Mouse (Mus musculus): Measurements from ENCODE around the gene Zfp655. TPM values are rescaled to one million over a fixed set of nuclear protein-coding genes. Genes with fewer than 3 reads are reported as not detected.
"Not testable (repeated sequence)": the region's sequence is repeated elsewhere in the genome, so short reads cannot be mapped to it uniquely, and the experiment has no call there.

Gene Zfp655
- total RNA-seq, 2 experiments from 2014 or later = 24.8 to 27.9 TPM

- DNase-seq (ENCODE audit: extremely low spot score in 1 of 2, low spot score in 2 of 2) = no peak
- intact Hi-C loops (cut with DNase I) = no loop called here
These were observed 13.3 kb upstream of the Zfp655 start for GRCm38 (mm10) chr5:145218206-145218605.

- intact Hi-C loops (cut with DNase I) = no loop called here
- no peak for DNase-seq (ENCODE audit: extremely low spot score in 1 of 2, low spot score in 2 of 2)
These were observed 12.8 kb upstream of the Zfp655 start for GRCm38 (mm10) chr5:145218671-145219070.

GRCm38 (mm10) chr5:145219981-145220380, 11.5 kb upstream of the Zfp655 start:
- DNase-seq (ENCODE audit: extremely low spot score in 1 of 2, low spot score in 2 of 2) = no peak
- intact Hi-C loops (cut with DNase I) = no loop called here

- no peak for DNase-seq (ENCODE audit: extremely low spot score in 1 of 2, low spot score in 2 of 2)
- intact Hi-C loops (cut with DNase I) = no loop called here
These were observed 8.7 kb upstream of the Zfp655 start for GRCm38 (mm10) chr5:145222840-145223239.

DNA sequence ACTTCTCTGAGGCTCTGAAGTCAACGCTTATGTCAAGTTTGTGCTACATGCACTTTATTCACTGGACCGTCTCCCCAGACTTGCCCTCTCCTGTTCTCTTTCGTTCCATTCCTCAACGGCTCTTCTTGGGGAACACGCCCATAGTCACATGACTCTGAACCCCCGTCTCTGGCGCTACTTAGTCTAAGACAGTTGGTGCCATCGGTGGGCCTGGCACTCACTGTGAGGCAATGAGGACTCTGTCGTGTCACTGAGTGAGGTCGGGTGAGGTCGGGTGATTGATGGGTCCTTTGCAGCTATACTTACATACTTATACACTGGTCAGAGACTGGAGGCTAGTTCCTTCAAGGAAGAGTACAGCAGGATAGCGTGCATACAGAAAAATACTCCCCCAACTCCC, 8.1 kb upstream of the Zfp655 start:
- DNase-seq (ENCODE audit: extremely low spot score in 1 of 2, low spot score in 2 of 2) = no peak
- intact Hi-C loops (cut with DNase I) = no loop called here

DNA sequence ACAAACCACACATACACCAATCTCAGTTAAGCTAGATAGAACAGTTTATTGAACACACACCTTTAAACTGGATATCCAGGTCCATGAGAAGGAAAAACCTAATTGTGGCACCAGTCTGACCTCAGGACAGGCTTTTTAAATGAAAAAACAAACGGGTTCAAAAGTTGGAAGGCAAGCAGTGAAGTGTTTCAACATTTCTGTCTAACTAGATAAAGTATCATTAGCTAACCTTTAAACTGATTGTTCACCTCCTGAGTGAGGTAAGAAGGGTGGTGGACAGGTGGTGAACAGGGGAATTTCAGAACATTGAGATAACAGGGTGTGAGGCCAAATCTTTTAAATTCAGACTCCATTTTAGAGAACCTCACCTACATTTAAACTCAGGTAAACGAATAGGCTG, 5.1 kb upstream of the Zfp655 start:
- intact Hi-C loops (cut with DNase I) = no loop called here
- DNase-seq (ENCODE audit: extremely low spot score in 1 of 2, low spot score in 2 of 2) = no peak

GRCm38 (mm10) chr5:145229283-145229682, 2.2 kb upstream of the Zfp655 start:
- intact Hi-C loops (cut with DNase I); DNase-seq (ENCODE audit: extremely low spot score in 1 of 2, low spot score in 2 of 2): not testable (repeated sequence)

GRCm38 (mm10) chr5:145230641-145231040, 874 bp upstream of the Zfp655 start:
- DNase-seq (ENCODE audit: extremely low spot score in 1 of 2, low spot score in 2 of 2) = no peak
- intact Hi-C loops (cut with DNase I) = no loop called here

DNA sequence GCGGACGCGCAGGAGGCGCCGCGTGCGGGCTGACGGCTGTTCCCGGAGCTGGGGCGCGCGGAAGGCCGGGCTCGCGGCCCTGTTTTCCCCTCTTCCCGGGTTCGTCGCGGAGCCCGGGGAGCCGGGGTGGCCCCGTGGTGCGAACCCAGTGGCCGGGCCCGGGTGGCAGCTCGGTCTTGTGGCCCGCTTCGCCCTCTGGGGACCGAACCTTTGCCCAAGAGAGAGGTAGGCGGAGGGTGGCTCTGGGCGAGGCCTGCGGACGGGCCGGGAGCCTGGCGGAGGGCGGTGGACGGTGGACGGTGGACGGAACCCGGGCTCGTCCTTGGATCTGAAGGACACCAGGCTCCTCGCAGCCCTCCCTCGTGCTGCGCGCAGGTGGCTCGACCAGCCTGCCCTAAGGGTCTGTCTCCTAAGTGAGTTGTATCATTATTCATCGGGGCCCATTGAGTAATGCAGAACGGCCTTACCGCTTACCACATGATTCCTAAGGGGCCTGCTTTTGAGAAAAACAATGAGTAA, 437 bp downstream of the Zfp655 start:
- intact Hi-C loops (cut with DNase I) = no loop called here
- DNase-seq (ENCODE audit: extremely low spot score in 1 of 2, low spot score in 2 of 2) = peak; percentile 7 to 59

- no peak for DNase-seq (ENCODE audit: extremely low spot score in 1 of 2, low spot score in 2 of 2)
- intact Hi-C loops (cut with DNase I) = loop anchor here (5.0 kb wide), 1 partner anchor 48 kb away; the partner anchor contains the start of gene Zscan25
These were observed 3.1 kb downstream of the Zfp655 start for GRCm38 (mm10) chr5:145234636-145235035.

- no peak for DNase-seq (ENCODE audit: extremely low spot score in 1 of 2, low spot score in 2 of 2)
- intact Hi-C loops (cut with DNase I) = no loop called here
These were observed 18.0 kb downstream of the Zfp655 start for GRCm38 (mm10) chr5:145249520-145249919.

DNA sequence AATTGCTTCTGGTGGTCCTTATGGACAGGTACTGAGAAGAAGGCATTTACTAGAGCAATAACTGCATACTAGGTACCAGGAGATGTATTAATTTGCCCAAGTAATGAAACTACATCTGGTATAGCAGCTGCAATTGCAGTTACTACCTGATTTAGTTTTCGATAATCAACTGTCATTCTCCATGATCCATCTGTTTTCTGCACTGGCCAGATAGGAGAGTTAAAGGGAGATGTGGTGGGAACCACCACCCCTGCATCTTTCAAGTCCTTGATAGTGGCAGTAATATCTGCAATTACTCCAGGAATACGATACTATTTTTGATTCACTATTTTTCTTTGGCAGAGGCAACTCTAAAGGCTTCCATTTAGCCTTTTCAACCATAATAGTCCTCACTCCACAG, 42.1 kb downstream of the Zfp655 start:
- intact Hi-C loops (cut with DNase I) = not testable (repeated sequence)

GRCm38 (mm10) chr5:145279948-145280347, 48.4 kb downstream of the Zfp655 start:
- intact Hi-C loops (cut with DNase I) = loop anchor here (5.0 kb wide), 1 partner anchor 43 kb away; no protein-coding TSS in a partner anchor
- DNase-seq (ENCODE audit: extremely low spot score in 1 of 2, low spot score in 2 of 2) = no peak

More for the DNA sequence above, 42.1 kb downstream of the Zfp655 start:
- not testable (repeated sequence) for DNase-seq (ENCODE audit: extremely low spot score in 1 of 2, low spot score in 2 of 2)

DNA sequence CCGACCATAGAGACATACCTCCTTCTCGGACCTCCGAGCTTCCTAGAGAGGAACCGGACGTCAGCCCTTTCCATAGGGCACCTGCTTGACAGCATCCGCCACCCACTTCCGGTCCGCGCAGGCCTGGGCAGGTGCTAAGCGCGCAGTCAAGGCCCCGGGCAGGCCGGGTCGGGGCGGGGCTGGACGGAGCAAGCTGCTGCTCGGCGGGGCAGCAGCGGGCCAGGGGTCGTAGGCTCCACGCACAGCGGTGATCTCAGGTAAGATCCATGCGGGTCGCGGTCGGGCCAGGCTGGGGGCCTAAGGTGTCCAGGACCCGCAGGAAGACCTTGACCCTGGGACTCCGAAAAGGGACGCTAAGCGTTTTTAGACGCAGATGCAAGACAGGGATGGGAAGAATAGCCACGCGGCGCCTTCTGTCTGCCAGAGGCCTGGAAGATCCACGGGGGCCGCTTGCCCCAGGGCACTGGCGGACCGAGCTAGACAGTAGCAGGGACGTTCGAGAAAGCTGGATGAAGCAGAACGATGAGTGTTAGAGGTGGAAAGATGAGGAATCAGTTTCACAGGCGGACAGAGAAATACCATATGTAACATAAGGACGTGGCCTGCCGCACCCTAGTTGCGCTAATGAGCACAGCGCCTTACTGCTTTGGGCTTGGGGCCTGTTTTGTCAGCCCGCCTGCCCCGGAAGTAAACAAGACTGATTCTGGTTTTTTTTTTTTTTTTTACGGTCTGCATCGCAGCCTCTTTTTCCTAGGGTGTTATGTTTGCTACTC, 49.0 kb downstream of the Zfp655 start, which contains the start of gene Zscan25:
Gene Zscan25 (plus strand): TSS at position 130 of the 773 bp plus-strand sequence.
- peak; percentile 88 to 95 for DNase-seq (ENCODE audit: extremely low spot score in 1 of 2, low spot score in 2 of 2)
- intact Hi-C loops (cut with DNase I) = loop anchor here (5.0 kb wide), 1 partner anchor 43 kb away; no protein-coding TSS in a partner anchor

DNA sequence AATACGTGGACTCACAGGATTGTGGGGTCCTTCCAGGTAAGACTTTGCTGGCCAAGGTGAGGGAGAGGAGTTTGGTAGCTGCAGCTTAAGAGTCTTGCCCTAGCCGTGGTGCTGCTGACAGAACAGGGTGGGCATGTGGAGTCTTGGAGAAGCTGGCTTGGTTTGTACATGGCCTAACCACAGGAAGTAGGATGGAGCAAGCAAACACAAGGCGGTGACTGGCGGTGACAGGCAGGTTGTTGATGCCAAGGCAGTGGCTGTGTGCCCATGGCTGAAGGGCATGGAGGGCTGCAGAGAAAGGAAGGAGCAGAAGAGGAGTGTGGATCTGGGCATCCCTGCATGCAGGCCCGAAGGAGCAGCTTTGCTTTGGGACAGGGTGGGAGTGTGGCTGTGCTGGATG, 56.9 kb downstream of the Zfp655 start:
- DNase-seq (ENCODE audit: extremely low spot score in 1 of 2, low spot score in 2 of 2) = no peak
- intact Hi-C loops (cut with DNase I) = no loop called here

GRCm38 (mm10) chr5:145290697-145291096, 59.2 kb downstream of the Zfp655 start:
- intact Hi-C loops (cut with DNase I) = no loop called here

GRCm38 (mm10) chr5:145292398-145292797, 60.9 kb downstream of the Zfp655 start:
- intact Hi-C loops (cut with DNase I) = no loop called here
- DNase-seq (ENCODE audit: extremely low spot score in 1 of 2, low spot score in 2 of 2) = no peak

More at GRCm38 (mm10) chr5:145290697-145291096, 59.2 kb downstream of the Zfp655 start:
- no peak for DNase-seq (ENCODE audit: extremely low spot score in 1 of 2, low spot score in 2 of 2)

All from left cerebral cortex, postnatal 10 days (tissue).